Mouse (Mus musculus) neural tube, embryonic 13.5 days (tissue): ENCODE data around the gene Lyrm4. TPM values are rescaled to one million over a fixed set of nuclear protein-coding genes. Genes with fewer than 3 reads are reported as not detected.

Source experiments
- ATAC-seq: fragments of 200-750 bp; cut with Nextera tagmentation; 2 replicates; pipeline ENCODE4 v1.8.0; 2017; ENCODE audit warnings: low read depth, mild to moderate bottlenecking, moderate TSS enrichment, moderate library complexity
- H3K27ac ChIP-seq: fragments of 300-500 bp; sonication (generic); replicated peaks from 2 replicates; pipeline ENCODE4 v1.5.1; 2015; ENCODE audit warnings: moderate library complexity, mild to moderate bottlenecking, inconsistent platforms
- H3K27me3 ChIP-seq: fragments of 300-500 bp; sonication (generic); 2 replicates; pipeline ENCODE4 v1.6.1; 2015; ENCODE audit warnings: mild to moderate bottlenecking, inconsistent platforms
- H3K36me3 ChIP-seq: fragments of 300-500 bp; sonication (generic); 2 replicates; pipeline ENCODE4 v1.6.1; 2015; ENCODE audit warnings: mild to moderate bottlenecking, inconsistent platforms
- H3K4me1 ChIP-seq: fragments of 300-500 bp; sonication (generic); replicated peaks from 2 replicates; pipeline ENCODE4 v1.6.1; 2015; ENCODE audit warnings: inconsistent platforms
- H3K4me2 ChIP-seq: fragments of 300-500 bp; sonication (generic); 2 replicates; pipeline ENCODE4 v1.6.1; 2015; ENCODE audit warnings: inconsistent platforms, mild to moderate bottlenecking, moderate library complexity
- H3K4me3 ChIP-seq: fragments of 300-500 bp; sonication (generic); 2 replicates; pipeline ENCODE4 v1.5.1; 2015; ENCODE audit warnings: mild to moderate bottlenecking, inconsistent platforms
- H3K9ac ChIP-seq: fragments of 300-500 bp; sonication (generic); 2 replicates; pipeline ENCODE4 v1.6.1; 2015; ENCODE audit warnings: moderate library complexity, mild to moderate bottlenecking, inconsistent platforms
- H3K9me3 ChIP-seq: fragments of 300-500 bp; sonication (generic); 2 replicates; pipeline ENCODE4 v1.6.1; 2016; ENCODE audit warnings: inconsistent platforms
- WGBS: fragments of 180-500 bp; shearing (Covaris S2); methylation state at CpG from one replicate; pipeline ENCODE4 v1.1.7; 2015; 5-methylcytosine and 5-hydroxymethylcytosine counted together
- polyA plus RNA-seq: library from polyadenylated mRNA; unstranded; fragments of >200 nt; fragmentation: Nextera tagmentation; extraction: Ambion mirVana; gene quantifications from 2 replicates; pipeline ENCODE4 v1.2.1, GENCODE M21; 2015

Lyrm4 gene
- polyA plus RNA-seq, 1 experiment from 2014 or later, result 40.1 TPM

DNA sequence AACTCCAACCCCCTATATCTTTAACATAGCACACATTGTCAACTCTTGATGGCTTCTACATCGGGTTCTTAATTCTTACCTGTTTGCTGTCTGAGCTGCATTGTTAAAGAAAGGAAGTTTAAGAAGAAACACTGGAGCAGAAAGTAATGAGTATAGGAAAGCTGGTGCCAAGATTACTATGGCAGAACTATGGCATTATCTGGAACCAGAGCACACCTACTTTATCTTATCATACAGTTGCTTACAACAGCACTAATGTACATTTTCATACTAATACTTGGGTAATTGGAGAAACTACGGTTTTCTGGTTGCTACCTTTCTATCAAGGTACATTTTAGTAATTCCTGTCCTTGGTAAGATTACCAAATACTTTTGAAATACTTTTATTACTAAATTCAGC is 29.9 kb downstream of the Lyrm4 start:
- ATAC-seq, result no peak
- no peaks in the 10 kb centered on the region; the same call in 1 of the 2 replicates for H3K4me1 ChIP-seq
- 92% methylated on average over 2 of the region's 2 CpGs for WGBS
- peaks cover 16% of the 10 kb centered on the region for H3K36me3 ChIP-seq
- H3K9me3 ChIP-seq, result no peaks in the 10 kb centered on the region
- H3K4me3 ChIP-seq, result no peak overlapping the region
- no peak overlapping the region for H3K27ac ChIP-seq
- H3K4me2 ChIP-seq, result no peak overlapping the region
- H3K27me3 ChIP-seq, result no peaks in the 10 kb centered on the region
- H3K9ac ChIP-seq, result no peak overlapping the region

- Histone ChIP-seq H3K9me3 (no peaks in the 10 kb centered on the region), H3K4me2 (no peak overlapping the region), H3K27me3 (no peaks in the 10 kb centered on the region), H3K36me3 (peaks cover 13% of the 10 kb centered on the region), H3K27ac (no peak overlapping the region), H3K4me1 (no peaks in the 10 kb centered on the region; the same call in 1 of the 2 replicates), H3K4me3 (no peak overlapping the region), H3K9ac (no peak overlapping the region)
- no peak for ATAC-seq
- WGBS, result 93% methylated on average over 5 of the region's 5 CpGs
Observed at GRCm38 (mm10) chr13:36086608-36087391, 30.5 kb downstream of the Lyrm4 start.

DNA sequence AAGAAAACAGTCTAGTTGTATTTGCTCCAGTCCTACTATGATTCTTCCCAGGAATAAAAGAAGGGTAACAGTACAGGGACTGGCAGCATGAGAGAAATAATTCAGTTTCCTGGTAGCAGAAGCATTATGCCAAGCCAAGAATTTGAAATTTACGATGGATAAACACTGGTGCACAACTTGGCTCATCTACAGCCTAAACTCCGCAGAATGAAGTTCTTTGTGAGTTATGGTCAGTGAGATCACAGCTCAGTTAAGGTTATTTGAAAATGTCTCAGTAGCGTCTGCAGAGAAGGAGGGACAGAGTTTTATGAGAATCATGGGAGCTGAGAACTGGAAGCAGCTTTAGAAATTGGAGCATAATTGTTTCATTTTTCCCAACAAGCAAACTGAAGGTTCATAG is 31.4 kb downstream of the Lyrm4 start:
- Histone ChIP-seq H3K4me1 (no peaks in the 10 kb centered on the region; the same call in 1 of the 2 replicates), H3K9me3 (no peaks in the 10 kb centered on the region), H3K4me3 (no peak overlapping the region), H3K4me2 (no peak overlapping the region), H3K9ac (no peak overlapping the region), H3K27ac (no peak overlapping the region), H3K36me3 (peaks cover 5% of the 10 kb centered on the region), H3K27me3 (no peaks in the 10 kb centered on the region)
- 60% methylated on average over 3 of the region's 3 CpGs for WGBS
- ATAC-seq, result no peak

- no peaks in the 10 kb centered on the region for H3K36me3 ChIP-seq
- no peak overlapping the region for H3K27ac ChIP-seq
- no peaks in the 10 kb centered on the region for H3K27me3 ChIP-seq
- WGBS, result 86% methylated on average over 3 of the region's 3 CpGs
- H3K4me1 ChIP-seq, result no peaks in the 10 kb centered on the region; the same call in 1 of the 2 replicates
- no peak overlapping the region for H3K4me2 ChIP-seq
- H3K4me3 ChIP-seq, result no peak overlapping the region
- H3K9me3 ChIP-seq, result no peaks in the 10 kb centered on the region
- ATAC-seq, result no peak
- H3K9ac ChIP-seq, result no peak overlapping the region
Observed at GRCm38 (mm10) chr13:36084701-36085100, 32.6 kb downstream of the Lyrm4 start.

- Histone ChIP-seq H3K9ac (no peak overlapping the region), H3K4me1 (no peaks in the 10 kb centered on the region; the same call in 1 of the 2 replicates), H3K27ac (no peak overlapping the region), H3K9me3 (no peaks in the 10 kb centered on the region), H3K4me3 (no peak overlapping the region), H3K27me3 (no peaks in the 10 kb centered on the region), H3K36me3 (no peaks in the 10 kb centered on the region), H3K4me2 (no peak overlapping the region)
- WGBS, result 89% methylated on average over 3 of the region's 3 CpGs
- ATAC-seq, result no peak
Observed at GRCm38 (mm10) chr13:36081591-36081990, 35.7 kb downstream of the Lyrm4 start.

DNA sequence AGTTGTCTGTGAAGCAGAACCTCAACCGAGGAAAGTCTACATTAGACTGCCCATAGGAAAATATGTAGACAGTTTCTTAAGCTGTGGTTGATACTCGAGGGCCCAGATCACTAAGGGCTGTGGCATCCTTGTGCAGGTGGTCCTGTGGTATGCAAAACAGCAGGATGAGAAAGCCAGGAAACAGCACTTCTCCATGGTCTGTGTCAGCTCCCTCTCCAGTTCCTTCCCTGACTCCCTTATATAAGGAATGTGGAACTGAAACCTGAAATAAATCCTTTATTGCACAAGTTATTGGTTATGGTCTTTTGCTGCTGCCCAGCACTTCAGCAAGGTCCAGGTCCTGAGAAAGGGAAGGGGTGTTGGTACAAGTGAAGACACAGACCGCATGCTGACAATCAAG is 42.8 kb downstream of the Lyrm4 start:
- no peak overlapping the region for H3K4me2 ChIP-seq
- H3K9ac ChIP-seq, result no peak overlapping the region
- ATAC-seq, result no peak
- WGBS, result 85% methylated on average over 3 of the region's 3 CpGs
- H3K27ac ChIP-seq, result no peak overlapping the region
- no peaks in the 10 kb centered on the region for H3K9me3 ChIP-seq
- no peaks in the 10 kb centered on the region for H3K36me3 ChIP-seq
- H3K27me3 ChIP-seq, result no peaks in the 10 kb centered on the region
- H3K4me1 ChIP-seq, result no peaks in the 10 kb centered on the region
- no peak overlapping the region for H3K4me3 ChIP-seq

DNA sequence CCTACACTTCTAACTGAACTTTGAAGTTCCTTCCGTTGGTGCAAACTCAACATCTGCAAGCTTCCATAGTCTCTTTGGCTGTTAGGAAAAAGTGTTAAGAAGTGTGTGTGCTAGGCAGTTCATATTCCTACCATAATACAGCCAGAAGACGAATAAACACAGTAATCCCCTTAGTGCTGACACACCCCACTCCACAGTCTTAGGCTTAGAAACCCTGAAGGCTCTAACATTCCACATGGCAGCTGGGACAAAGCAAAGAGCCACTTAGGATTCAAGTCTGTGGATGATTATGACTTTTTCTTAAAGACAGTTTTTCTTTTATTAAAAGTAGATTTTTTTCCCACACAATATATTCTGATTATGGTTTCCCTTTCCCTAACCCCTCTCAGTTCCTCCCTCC is 50.6 kb downstream of the Lyrm4 start:
- no peak for ATAC-seq
- Histone ChIP-seq H3K27me3 (no peaks in the 10 kb centered on the region), H3K4me1 (no peaks in the 10 kb centered on the region), H3K4me3 (no peak overlapping the region), H3K4me2 (no peak overlapping the region), H3K36me3 (no peaks in the 10 kb centered on the region), H3K27ac (no peak overlapping the region), H3K9me3 (no peaks in the 10 kb centered on the region), H3K9ac (no peak overlapping the region)
- 89% methylated on average over 2 of the region's 2 CpGs for WGBS

GRCm38 (mm10) chr13:36057489-36057888 is 59.8 kb downstream of the Lyrm4 start:
- Histone ChIP-seq H3K4me2 (no peak overlapping the region), H3K27me3 (no peaks in the 10 kb centered on the region), H3K4me3 (no peak overlapping the region), H3K9ac (no peak overlapping the region), H3K27ac (no peak overlapping the region), H3K36me3 (no peaks in the 10 kb centered on the region), H3K4me1 (no peaks in the 10 kb centered on the region), H3K9me3 (no peaks in the 10 kb centered on the region)
- no peak for ATAC-seq
- WGBS, result 68% methylated on average over 2 of the region's 2 CpGs

- Histone ChIP-seq H3K4me2 (no peak overlapping the region), H3K36me3 (no peaks in the 10 kb centered on the region), H3K9me3 (no peaks in the 10 kb centered on the region), H3K27me3 (no peaks in the 10 kb centered on the region), H3K9ac (no peak overlapping the region), H3K27ac (no peak overlapping the region), H3K4me1 (no peaks in the 10 kb centered on the region), H3K4me3 (no peak overlapping the region)
- 91% methylated on average over 4 of the region's 4 CpGs for WGBS
- ATAC-seq, result no peak
Observed at GRCm38 (mm10) chr13:36056925-36057324, 60.4 kb downstream of the Lyrm4 start.

- no peak overlapping the region for H3K9ac ChIP-seq
Observed at GRCm38 (mm10) chr13:36056509-36056908, 60.8 kb downstream of the Lyrm4 start.

GRCm38 (mm10) chr13:36035528-36035927 is 81.8 kb downstream of the Lyrm4 start:
- H3K27ac ChIP-seq, result no peak overlapping the region
- ATAC-seq, result no peak
- H3K4me1 ChIP-seq, result no peaks in the 10 kb centered on the region
- H3K9me3 ChIP-seq, result no peaks in the 10 kb centered on the region
- no peak overlapping the region for H3K4me3 ChIP-seq
- no peak overlapping the region for H3K9ac ChIP-seq
- no peaks in the 10 kb centered on the region for H3K36me3 ChIP-seq
- WGBS, result 90% methylated on average over 4 of the region's 4 CpGs
- H3K4me2 ChIP-seq, result no peak overlapping the region
- H3K27me3 ChIP-seq, result no peaks in the 10 kb centered on the region

More at GRCm38 (mm10) chr13:36056509-36056908, 60.8 kb downstream of the Lyrm4 start:
- no peaks in the 10 kb centered on the region for H3K36me3 ChIP-seq
- ATAC-seq, result no peak
- no peaks in the 10 kb centered on the region for H3K27me3 ChIP-seq
- 83% methylated on average over 1 of the region's 1 CpGs for WGBS
- H3K4me2 ChIP-seq, result no peak overlapping the region
- H3K4me1 ChIP-seq, result no peaks in the 10 kb centered on the region
- no peaks in the 10 kb centered on the region for H3K9me3 ChIP-seq
- H3K4me3 ChIP-seq, result no peak overlapping the region
- no peak overlapping the region for H3K27ac ChIP-seq

DNA sequence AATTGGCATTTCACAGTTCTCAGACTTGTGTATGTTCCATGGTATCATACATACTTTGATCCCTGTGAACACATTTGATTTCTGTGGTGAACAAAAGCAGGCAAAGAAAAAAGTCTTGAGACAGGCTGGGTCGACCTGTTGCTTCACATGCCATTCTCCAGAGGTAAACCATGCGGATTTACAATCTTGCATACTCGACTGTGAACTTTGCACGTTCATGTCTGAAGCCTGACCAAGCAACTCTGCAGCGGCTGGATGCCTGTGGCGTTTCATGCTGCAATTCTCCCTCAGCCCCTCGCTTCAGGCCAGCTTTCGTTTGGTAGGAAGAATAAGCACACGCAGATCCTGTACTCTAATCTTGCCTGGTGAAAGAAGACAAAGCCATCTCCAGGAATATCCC is 85.4 kb downstream of the Lyrm4 start:
- Histone ChIP-seq H3K9me3 (no peaks in the 10 kb centered on the region), H3K27ac (no peak overlapping the region), H3K9ac (no peak overlapping the region), H3K4me3 (no peak overlapping the region), H3K36me3 (no peaks in the 10 kb centered on the region), H3K27me3 (no peaks in the 10 kb centered on the region), H3K4me1 (no peaks in the 10 kb centered on the region), H3K4me2 (no peak overlapping the region)
- 81% methylated on average over 9 of the region's 9 CpGs for WGBS
- no peak for ATAC-seq
